Mouse (Mus musculus) gastrocnemius, postnatal 4 days (tissue): ENCODE results near the gene Magt1. TPM values are rescaled to one million over a fixed set of nuclear protein-coding genes. Genes with fewer than 3 reads are reported as not detected.
"Not testable (repeated sequence)": the region's sequence is repeated elsewhere in the genome, so short reads cannot be mapped to it uniquely, and the experiment has no call there.

Experiments used
- DNase-seq, 2 experiments: peaks; one replicate each; pipeline ENCODE4 v3.0.0; 2021 to 2022; ENCODE audit warnings: low spot score in 2 of 2, mixed read lengths in 2 of 2
- long read RNA-seq, 2 experiments: library from polyadenylated mRNA; stranded (forward); transcript quantifications; one replicate each; pipeline ENCODE4 v2.0.0; 2021
- total RNA-seq, 2 experiments: library from RNA; stranded (reverse); gene quantifications; 2 replicates each; pipeline ENCODE4 v1.2.3; 2021

Gene Magt1
- 10 to 100 TPM; 36.7 to 37.3 TPM for total RNA-seq
- long read RNA-seq, experiment 1, full-length matches to known transcripts: 14 of 21 reads
- long read RNA-seq, experiment 1, partial matches to known transcripts: 0 of 21 reads
- long read RNA-seq, experiment 1, other reads (novel, unspliced or antisense): 7 of 21 reads
- long read RNA-seq, experiment 2, full-length matches to known transcripts: 14 of 17 reads
- long read RNA-seq, experiment 2, partial matches to known transcripts: 1 of 17 reads
- long read RNA-seq, experiment 2, other reads (novel, unspliced or antisense): 2 of 17 reads

DNA sequence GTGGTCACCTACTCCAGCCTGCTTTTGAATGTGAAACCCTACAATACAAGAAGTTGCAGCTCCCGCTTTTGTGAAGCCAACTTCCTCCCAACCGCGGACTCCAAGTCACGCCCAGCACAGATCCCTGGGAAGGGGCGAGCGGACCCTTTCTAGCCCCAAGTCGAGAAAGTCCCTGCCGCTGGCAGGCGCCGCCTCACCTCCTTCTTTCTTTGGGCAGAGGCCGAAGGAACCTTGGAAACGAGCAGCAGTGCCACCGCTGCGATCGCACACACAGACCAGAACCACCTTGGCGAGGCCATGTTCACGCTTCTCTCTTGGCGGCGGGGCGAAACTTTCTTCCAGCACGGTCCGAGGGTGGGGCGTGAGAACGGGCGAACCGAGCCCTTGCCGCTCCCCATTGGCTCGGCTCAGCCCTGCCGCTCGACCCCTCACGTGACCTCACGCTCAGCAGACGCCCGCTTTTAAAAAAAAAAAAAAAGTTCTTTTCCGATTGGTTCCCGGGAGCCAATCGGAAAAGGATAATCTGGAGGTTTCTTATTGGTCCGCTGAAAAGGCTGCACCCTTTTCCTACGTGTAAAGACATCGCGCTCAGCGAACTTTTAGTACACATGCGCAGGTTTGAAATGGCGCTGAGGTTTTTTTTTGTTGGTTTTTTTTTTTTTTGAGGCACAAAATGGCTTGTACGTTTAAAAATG lies at the start of gene Magt1:
Gene Magt1, minus strand, starts transcription at position 442 of the 695 bp plus-strand sequence.
- DNase-seq: peak; percentile 59 to 83

DNA sequence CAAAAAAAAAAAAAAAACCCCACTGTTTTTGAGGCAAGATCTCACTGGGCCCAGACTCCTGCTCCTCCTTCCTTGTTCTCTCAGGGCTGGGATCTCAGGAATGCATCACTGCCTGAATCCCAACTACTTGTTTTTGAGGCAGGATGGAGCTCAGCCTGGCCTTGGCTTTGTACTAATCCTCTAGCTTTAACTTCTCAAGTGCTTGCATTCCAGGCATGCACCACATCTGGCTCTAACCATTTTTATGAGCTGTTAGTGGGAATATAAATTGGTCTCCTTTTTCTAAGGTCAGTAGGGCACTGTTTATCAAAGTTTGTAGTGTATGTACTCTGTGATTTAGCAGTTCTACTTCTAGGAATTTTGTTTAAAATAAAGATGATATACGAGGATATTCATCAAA lies 36.5 kb upstream of the Magt1 start:
- DNase-seq: no peak

GRCm38 (mm10) chrX:106045928-106046327 lies 34.2 kb upstream of the Magt1 start:
- DNase-seq: no peak

DNA sequence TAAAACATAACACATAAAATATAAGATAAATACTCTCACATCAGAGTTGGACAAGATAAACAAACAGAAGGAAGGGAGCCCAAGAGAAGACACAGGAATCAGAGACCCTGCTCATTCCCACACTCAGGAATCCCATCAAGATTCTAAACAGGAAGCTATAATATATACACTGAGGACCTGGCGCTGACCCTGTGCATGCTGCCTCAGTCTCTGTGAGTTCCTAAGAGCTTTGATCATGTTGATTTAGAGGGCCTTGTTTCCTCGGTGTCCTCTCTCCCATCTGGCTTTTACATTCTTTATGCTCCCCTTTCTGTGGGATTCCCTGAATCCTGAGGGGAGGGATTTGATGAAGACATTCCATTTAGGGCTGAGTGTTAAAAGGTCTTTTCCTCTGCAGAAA lies 33.7 kb upstream of the Magt1 start:
- DNase-seq: no peak

DNA sequence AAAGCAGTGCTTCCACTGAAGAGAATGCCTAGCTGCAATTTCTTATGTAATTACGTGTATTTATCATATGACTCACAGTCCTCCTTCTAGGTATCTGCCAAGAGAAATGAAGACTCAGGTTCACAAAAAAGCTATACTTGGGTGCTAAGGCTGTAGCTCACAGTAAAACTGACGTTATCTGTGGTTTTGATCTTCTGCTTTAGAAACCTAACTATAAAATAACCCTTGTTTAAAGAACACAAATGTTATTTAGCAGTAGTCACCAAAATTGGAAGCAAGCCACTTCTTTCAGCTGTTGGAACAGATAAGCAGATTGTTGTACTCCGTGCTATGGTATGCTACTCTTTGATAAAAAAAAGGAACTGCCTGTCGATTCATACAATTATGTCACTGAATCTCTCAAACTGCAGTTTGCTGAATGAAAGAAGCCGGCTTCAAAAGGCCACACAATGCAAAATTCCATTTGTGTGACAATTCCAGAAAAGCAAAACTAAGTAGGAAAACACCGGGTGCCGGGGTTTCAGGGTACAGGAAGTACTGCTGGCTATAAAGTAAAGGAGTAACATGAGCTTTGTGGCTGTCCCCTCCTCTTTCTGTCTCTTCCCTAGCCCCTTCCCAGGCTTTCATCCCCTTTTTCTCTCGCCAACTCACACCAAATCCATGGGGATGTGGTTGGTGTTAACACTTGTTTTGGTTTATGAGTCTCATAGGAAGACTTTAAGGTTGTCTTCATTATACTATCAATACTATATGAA lies 32.3 kb upstream of the Magt1 start:
- no peak for DNase-seq

DNA sequence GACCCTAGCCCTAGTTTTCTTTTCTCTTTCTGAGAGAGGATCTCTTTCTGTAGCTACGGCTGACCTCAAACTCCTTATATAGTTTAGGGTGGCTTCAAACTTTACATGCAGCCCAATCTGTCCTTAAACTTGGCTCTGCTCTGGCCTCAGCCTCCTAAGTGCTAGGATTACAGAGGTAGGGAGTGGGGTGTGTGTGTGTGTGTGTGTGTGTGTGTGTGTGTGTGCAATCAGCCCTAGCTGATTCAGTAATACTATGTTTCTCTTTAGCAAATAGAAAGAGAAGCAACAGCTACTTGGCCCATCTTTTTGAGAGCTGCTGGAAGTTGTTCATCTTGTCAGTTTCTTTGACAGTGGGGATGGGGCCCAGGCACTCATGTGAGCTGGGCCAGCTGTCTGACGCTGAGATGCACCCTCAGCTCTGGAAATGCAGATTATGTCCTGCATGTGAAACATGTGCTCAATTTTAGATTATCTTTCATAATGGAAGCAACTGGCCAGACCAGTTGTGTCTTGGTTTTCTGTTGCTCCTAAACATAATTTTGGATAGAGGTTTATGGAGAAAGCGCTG lies 25.6 kb upstream of the Magt1 start:
- DNase-seq: no peak

DNA sequence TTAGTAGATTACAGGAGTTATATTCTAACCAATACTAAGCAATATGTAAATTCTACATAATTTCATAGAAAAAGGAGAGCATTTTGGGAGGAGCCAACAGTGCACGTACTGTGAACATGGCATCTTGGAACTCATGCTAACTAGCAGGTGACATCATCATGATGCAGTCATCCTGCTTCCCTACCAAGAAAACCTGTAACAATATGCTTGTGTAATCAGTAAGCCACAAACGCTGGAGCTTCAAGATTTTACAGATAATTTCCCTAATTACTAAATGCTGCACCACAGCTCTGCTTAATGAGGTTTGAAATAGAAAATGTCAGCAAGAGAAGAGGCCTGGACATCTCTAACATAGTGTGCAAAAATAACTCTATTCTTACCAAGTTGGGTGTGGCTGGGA lies 24.0 kb upstream of the Magt1 start:
- DNase-seq: no peak

- DNase-seq: no peak
Observed at GRCm38 (mm10) chrX:106031124-106031523, 19.4 kb upstream of the Magt1 start.

DNA sequence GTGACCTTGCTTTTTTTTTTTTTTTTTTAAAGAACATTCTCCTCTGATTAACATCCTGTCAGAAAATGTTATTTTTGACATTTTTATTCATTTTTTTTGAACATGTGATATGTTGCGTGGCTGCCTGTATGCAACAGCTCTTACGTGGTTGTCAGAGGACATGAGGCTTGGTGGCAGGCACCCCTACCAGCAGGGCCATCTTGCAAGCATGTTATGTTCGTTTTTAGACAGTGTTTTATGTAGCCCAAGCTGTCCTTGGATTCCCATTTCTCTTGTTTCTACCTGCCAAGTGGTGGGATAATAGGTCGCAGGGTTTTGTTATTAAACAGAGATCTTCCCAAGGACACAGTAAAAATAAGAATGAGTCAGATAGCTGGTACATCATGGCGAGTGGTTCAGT lies 18.5 kb upstream of the Magt1 start:
- no peak for DNase-seq

DNA sequence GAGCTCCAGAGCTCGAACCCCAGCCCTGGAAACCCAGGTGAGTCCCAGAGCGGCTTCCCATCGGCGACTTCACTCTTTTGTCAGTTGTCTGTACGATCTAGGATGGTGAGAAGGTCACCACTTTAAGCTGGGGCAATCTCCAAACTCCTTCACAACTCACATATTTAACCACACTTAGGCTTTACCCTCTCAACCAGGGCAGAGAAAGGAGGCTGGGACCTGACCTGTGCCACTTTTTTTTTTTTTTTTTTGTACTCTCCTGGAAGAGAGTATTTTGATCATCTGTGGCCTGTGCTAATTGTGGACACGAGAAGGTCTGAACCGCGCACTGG lies 15.6 kb upstream of the Magt1 start:
- DNase-seq: no peak

DNA sequence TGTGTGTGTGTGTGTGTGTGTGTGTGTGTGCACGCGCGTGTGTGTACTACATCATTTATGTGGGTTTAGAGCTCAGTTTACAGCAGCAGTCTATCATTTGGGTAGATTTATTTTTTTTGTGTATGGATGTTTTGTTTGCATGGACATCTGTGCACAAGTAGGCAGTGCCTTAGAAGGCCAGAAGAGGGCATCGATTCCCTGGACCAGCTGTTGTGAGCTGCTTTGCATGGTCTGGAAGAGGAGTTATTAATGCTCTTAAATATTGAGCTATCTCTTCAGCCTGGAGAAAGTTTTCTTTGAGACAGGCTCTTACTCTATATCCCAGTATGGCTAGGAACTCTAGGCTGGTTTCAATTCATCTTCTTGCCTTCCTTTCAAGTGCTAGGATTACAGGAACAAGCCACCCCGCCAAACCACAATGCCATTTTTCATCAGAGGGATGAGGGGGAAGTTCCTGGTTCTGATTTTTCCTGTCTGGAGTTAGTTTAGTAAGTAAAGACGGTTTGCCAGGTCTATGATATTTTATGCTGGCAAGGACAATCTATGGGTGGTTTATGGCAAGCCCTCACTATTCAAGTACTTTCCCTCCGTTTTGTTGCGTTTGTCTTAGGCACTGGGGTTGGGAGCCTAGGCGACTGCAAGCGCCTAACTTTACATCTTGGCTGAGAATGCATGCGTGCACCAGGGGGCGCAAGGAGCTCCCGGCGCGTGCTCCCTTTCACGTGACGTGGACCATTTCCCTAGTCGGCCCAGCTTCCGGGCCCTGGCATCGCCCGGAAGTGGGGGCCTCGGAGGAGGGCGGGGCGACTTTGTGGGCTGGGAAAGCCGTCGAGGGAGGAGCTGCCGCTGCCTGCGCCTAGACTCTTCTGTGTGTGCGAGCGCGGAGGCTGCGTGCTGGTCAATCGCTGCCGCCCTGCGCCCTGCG lies 15.0 kb upstream of the Magt1 start, which contains the start of gene Atp7a:
Gene Atp7a, plus strand, starts transcription at position 859 of the 925 bp plus-strand sequence.
- peak; percentile 77 to 91 for DNase-seq

GRCm38 (mm10) chrX:106017516-106017915 lies 5.8 kb upstream of the Magt1 start:
- no peak for DNase-seq

DNA sequence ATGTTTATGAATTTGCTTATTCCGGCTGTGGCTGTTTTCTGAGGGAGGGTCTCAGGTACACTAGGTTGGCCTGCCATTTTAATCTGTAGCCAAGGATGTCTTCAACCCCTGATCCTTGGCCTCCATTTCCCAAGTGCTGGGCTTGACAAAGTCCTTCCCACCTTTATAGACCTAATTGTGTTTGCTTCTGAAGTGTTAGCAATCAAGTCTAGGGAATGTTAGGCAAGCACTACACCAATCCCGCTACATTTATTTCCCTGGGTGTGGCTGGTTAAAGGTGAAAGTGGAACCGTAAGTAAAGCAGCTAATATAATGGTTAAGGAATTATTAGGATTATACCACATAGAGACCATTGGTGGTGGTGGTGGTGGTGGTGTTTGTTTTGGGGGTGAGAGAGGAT lies 5.4 kb upstream of the Magt1 start:
- no peak for DNase-seq

- DNase-seq: peak; percentile 42 to 70
Observed at GRCm38 (mm10) chrX:106015571-106016322, 4.0 kb upstream of the Magt1 start, which contains the start of gene Cox7b. Gene Cox7b (plus strand): TSS chrX:106015700.

DNA sequence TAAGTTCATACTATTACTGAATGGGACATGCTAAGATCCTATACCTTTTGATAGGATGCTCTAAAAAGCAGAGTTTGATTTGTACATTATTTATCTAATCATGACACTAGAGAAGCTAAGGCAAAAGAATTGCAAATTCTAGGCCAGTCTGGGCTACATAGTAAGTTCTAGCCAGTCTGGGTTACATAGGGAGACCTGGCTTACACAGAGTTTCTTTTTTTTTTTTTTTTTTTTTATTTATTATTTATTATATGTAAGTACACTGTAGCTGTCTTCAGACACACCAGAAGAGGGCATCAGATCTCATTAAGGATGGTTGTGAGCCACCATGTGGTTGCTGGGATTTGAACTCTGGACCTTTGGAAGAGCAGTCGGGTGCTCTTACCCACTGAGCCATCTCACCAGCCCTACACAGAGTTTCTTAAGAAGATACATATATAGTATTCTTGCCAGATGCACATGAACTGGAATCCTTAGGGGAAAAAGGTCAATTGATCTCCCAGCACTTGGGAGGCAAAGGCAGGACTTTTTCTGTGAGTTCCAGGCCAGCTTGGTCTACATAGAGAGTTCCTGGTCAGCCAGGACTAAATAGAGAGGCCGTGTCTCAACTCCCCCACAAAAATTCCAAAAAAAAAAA lies 3.2 kb upstream of the Magt1 start:
- DNase-seq: not testable (repeated sequence)

DNA sequence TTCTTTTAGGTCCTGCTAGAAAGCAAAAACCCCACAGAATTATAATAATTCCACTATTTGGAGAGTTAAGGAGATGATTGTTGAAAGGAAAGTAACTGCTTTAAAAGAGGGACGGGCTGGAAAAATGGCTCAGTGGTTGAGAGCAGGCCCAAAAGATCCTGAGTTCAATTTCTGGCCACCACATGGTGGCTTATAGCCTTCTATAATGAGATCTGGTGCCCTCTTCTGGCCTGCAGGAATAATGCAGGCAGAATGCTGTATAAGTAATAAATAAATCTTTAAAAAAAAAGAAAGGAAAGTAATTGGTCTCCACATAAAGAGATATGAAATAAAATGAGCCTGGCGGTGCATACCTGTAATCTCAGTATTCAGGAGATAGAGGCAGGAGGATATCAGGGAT lies 1.5 kb upstream of the Magt1 start:
- DNase-seq: peak in 1 of 2 experiments; percentile 40

DNA sequence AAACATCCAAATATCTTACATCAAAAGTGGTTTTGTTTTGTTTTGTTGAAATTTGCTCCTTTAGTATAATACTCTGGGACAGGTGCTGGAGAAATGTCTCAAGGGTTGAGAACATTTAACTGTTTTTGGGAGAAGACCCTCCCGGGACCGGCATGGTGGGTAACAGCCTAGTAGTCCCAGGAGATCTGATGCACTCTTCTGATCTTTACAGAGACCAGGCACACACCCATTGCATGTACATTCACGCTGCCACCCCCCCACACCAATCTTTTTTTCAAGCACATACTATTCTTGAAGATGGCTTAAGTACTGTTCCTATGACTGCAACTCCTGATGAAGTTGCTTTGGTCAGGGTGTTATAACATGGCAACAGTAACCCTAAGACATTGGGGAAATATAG lies 853 bp upstream of the Magt1 start:
- DNase-seq: no peak

- no peak for DNase-seq
Observed at GRCm38 (mm10) chrX:106010762-106011161, 944 bp downstream of the Magt1 start.

GRCm38 (mm10) chrX:106001605-106002004 lies 10.1 kb downstream of the Magt1 start:
- no peak for DNase-seq
